Mouse (Mus musculus) heart, embryonic 14.5 days (tissue): ENCODE results near the gene Actl6b. TPM values are rescaled to one million over a fixed set of nuclear protein-coding genes. Genes with fewer than 3 reads are reported as not detected.
A peak's percentile ranks its signal among the peaks of the same experiment; 100 is the strongest.

Experiments used
- ATAC-seq: fragments of 200-750 bp; cut with Nextera tagmentation; 2 replicates; pipeline ENCODE4 v1.8.0; 2017; ENCODE audit warnings: low read depth, moderate TSS enrichment; ENCODE audit not compliant: insufficient number of reproducible peaks, insufficient read depth, low FRiP score
- H3K27ac ChIP-seq, 2 experiments: fragments of 200-500 bp in 1 of 2; fragments of 300-500 bp in 1 of 2; sonication (generic) in 1 of 2; replicated peaks in 1 of 2; 2 replicates each; pipeline ENCODE4 v1.5.1; 2012 to 2014; ENCODE audit warnings: low read depth in 2 of 2, low read length in 2 of 2, control low read depth in 1 of 2, mild to moderate bottlenecking in 1 of 2, mixed read lengths in 1 of 2; ENCODE audit not compliant: control insufficient read depth in 1 of 2, insufficient read depth in 1 of 2
- H3K27me3 ChIP-seq: fragments of 300-500 bp; sonication (generic); 2 replicates; pipeline ENCODE4 v1.6.1; 2014; ENCODE audit warnings: mild to moderate bottlenecking, low read length, control low read depth; ENCODE audit not compliant: control insufficient read depth, insufficient read depth
- H3K36me3 ChIP-seq: fragments of 300-500 bp; sonication (generic); 2 replicates; pipeline ENCODE4 v1.6.1; 2014; ENCODE audit warnings: mild to moderate bottlenecking, control low read depth, low read length, mixed read lengths; ENCODE audit not compliant: control insufficient read depth, insufficient read depth
- H3K4me1 ChIP-seq, 2 experiments: fragments of 200-500 bp in 1 of 2; fragments of 300-500 bp in 1 of 2; sonication (generic) in 1 of 2; 2 replicates each; pipeline ENCODE4 v1.6.1; 2012 to 2014; ENCODE audit warnings: low read length in 2 of 2, control low read depth in 1 of 2, mixed read lengths in 1 of 2; ENCODE audit not compliant: control insufficient read depth in 2 of 2, insufficient read depth in 2 of 2
- H3K4me2 ChIP-seq: fragments of 300-500 bp; sonication (generic); 2 replicates; pipeline ENCODE4 v1.6.1; 2014; ENCODE audit warnings: mild to moderate bottlenecking, low read length
- H3K4me3 ChIP-seq, 2 experiments: fragments of 200-500 bp in 1 of 2; fragments of 300-500 bp in 1 of 2; sonication (generic) in 1 of 2; 2 replicates each; pipeline ENCODE4 v1.5.1; 2012 to 2014; ENCODE audit warnings: low read length in 2 of 2, mild to moderate bottlenecking in 2 of 2, control low read depth in 1 of 2, low read depth in 1 of 2, moderate library complexity in 1 of 2; ENCODE audit not compliant: control insufficient read depth in 1 of 2, insufficient read depth in 1 of 2
- H3K9ac ChIP-seq: fragments of 300-500 bp; sonication (generic); 2 replicates; pipeline ENCODE4 v1.6.1; 2014; ENCODE audit warnings: mild to moderate bottlenecking, low read length
- H3K9me3 ChIP-seq: fragments of 300-500 bp; sonication (generic); 2 replicates; pipeline ENCODE4 v1.6.1; 2016; ENCODE audit warnings: low read length, control low read depth; ENCODE audit not compliant: control insufficient read depth
- WGBS: fragments of 180-500 bp; shearing (Covaris S2); extraction: QIAGEN DNeasy Blood & Tissue Kit; methylation state at CpG from one replicate; pipeline ENCODE4 v1.1.7; 2014; 5-methylcytosine and 5-hydroxymethylcytosine counted together
- polyA plus RNA-seq: library from polyadenylated mRNA; unstranded; fragments of >200 nt; fragmentation: Nextera tagmentation; extraction: Ambion mirVana; gene quantifications from 2 replicates; pipeline ENCODE4 v1.2.1, GENCODE M21; 2014

Gene Actl6b
- 0.31 TPM in 1 of 2 replicates, not detected in the other for polyA plus RNA-seq

DNA sequence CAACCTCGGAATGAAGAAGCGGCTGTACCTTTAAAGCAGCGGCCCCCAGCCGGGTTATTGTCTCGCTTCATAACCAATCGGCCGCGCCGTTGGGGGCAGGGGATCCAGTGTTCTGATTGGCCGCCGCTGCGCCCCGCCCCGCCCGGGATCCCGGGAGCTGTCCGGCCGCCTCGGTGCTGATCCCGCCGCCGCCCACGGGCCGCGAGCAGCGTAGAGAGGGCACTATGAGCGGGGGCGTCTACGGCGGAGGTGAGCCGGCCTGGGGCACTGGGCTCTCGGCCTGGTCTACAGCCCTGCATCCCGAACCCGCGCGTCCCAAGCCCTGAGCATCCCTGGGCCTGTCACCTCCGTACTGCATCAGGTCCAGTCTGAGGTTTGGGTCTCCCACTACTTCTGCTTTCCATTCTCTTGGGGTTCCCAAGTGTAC is at the start of gene Actl6b:
Gene Actl6b (plus strand): TSS at position 107 of the 427 bp plus-strand sequence.
- no peaks in the 10 kb centered on the region; a peak in 1 of 4 replicates for H3K4me1 ChIP-seq
- H3K27ac ChIP-seq, result no peak within 1 kb of the TSS
- peaks cover 23% of the 10 kb centered on the region for H3K27me3 ChIP-seq
- no peak within 1 kb of the TSS for H3K9ac ChIP-seq
- H3K4me3 ChIP-seq, result no peak within 1 kb of the TSS
- WGBS, result 1% methylated on average over 37 of the region's 37 CpGs
- no peaks in the 10 kb centered on the region for H3K36me3 ChIP-seq
- H3K4me2 ChIP-seq, result peak within 1 kb of the TSS; percentile 28
- ATAC-seq, result peak; percentile 59; the same call in 1 of the 2 replicates
- H3K9me3 ChIP-seq, result 0 out of 2 replicates have a peak, but pooled peaks cover 4% of the 10 kb centered on the region

DNA sequence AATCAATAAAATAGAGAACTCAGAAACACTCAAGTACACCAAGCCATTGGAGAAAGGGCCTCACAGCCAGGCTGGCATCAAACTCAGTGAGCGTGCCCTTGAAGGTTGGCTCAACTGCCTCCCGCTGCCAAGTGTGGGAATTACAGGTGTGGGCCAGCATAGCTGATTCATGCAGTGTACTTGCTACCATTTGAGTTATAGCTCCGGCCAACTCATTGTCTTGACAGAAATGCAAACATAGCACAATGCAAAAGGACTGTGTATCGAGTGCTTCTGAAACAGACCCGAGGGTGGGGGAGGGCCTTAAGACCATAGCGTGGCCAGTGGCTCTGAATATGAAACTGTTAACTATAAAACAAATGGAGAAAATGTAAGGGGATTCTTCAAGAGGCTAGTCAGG is 49.3 kb upstream of the Actl6b start:
- Histone ChIP-seq H3K4me3 (no peak overlapping the region), H3K36me3 (peaks cover 8% of the 10 kb centered on the region; the same call in 1 of the 2 replicates), H3K9ac (no peak overlapping the region), H3K9me3 (peaks cover 3% of the 10 kb centered on the region), H3K27ac (no peak overlapping the region), H3K4me2 (no peak overlapping the region), H3K4me1 (peaks cover 3 to 12% of the 10 kb centered on the region in 2 experiments; a peak in 3 of 4 replicates), H3K27me3 (no peaks in the 10 kb centered on the region)
- no peak for ATAC-seq
- WGBS, result 81% methylated on average over 6 of the region's 6 CpGs

DNA sequence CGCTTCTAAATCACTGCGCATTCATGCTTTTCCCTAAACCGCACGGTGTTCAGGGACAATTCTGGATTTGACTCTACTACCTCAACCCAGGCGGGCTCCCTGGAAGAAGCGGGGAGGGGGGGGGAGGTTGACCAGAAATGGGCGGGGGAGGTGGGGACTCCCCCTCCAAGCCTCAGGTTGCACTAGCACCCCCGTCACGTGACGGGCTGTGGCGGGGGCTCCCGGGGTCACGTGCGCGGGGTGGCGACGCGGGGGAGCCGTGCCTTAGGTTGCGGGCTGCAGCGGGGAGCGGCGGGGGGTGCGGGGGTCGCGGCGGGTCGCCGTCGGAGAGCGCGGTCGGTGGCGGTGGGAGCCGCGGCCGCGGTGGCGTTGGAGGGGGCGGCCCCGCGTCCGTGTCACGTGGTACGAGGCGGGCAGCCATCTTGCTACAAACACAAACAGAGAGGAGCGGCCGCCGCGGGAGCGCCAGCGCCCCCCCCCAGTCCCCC is 43.3 kb upstream of the Actl6b start:
- H3K4me1 ChIP-seq, result peaks cover 7 to 38% of the 10 kb centered on the region in 2 experiments
- WGBS, result 2% methylated on average over 27 of the region's 52 CpGs
- H3K4me2 ChIP-seq, result peak overlapping the region; percentile 82
- H3K9me3 ChIP-seq, result peaks cover 3% of the 10 kb centered on the region
- no peaks in the 10 kb centered on the region for H3K27me3 ChIP-seq
- H3K27ac ChIP-seq, result peak overlapping the region in 1 of 2 experiments; percentile 89; a peak in 2 of 4 replicates
- peaks cover 10% of the 10 kb centered on the region; the same call in 1 of the 2 replicates for H3K36me3 ChIP-seq
- H3K4me3 ChIP-seq, result peak overlapping the region; percentile 83 to 98
- peak; percentile 72 for ATAC-seq
- peak overlapping the region; percentile 99 for H3K9ac ChIP-seq

- peak overlapping the region; percentile 83 to 98 for H3K4me3 ChIP-seq
- peak overlapping the region; percentile 99 for H3K9ac ChIP-seq
- H3K4me2 ChIP-seq, result peak overlapping the region; percentile 82
- peaks cover 3% of the 10 kb centered on the region for H3K9me3 ChIP-seq
- peaks cover 10% of the 10 kb centered on the region; the same call in 1 of the 2 replicates for H3K36me3 ChIP-seq
- H3K27me3 ChIP-seq, result no peaks in the 10 kb centered on the region
- WGBS, result under 1% methylated on average over 45 of the region's 83 CpGs
- peak overlapping the region in 1 of 2 experiments; percentile 89; a peak in 2 of 4 replicates for H3K27ac ChIP-seq
- ATAC-seq, result peak; percentile 55
- peaks cover 7 to 38% of the 10 kb centered on the region in 2 experiments for H3K4me1 ChIP-seq
Observed at GRCm38 (mm10) chr5:137510573-137511390, 42.5 kb upstream of the Actl6b start.

- Histone ChIP-seq H3K36me3 (peaks cover 10% of the 10 kb centered on the region; the same call in 1 of the 2 replicates), H3K4me2 (peak overlapping the region; percentile 82), H3K27ac (peak overlapping the region in 1 of 2 experiments; percentile 89; a peak in 1 of 4 replicates), H3K9me3 (no peaks in the 10 kb centered on the region), H3K27me3 (no peaks in the 10 kb centered on the region), H3K9ac (peak overlapping the region; percentile 99), H3K4me3 (peak overlapping the region; percentile 2 to 98; a peak in 3 of 4 replicates), H3K4me1 (peaks cover 7 to 38% of the 10 kb centered on the region in 2 experiments)
- no peak for ATAC-seq
- 89% methylated on average over 3 of the region's 3 CpGs for WGBS
Observed at GRCm38 (mm10) chr5:137511706-137512105, 41.6 kb upstream of the Actl6b start.

GRCm38 (mm10) chr5:137512847-137513794 is 40.2 kb upstream of the Actl6b start:
- H3K9me3 ChIP-seq, result no peaks in the 10 kb centered on the region
- ATAC-seq, result no peak
- no peak overlapping the region for H3K4me3 ChIP-seq
- 0 out of 4 replicates have a peak overlapping the region, but pooled peaks of 1 of the 2 experiments have one; percentile 3 for H3K27ac ChIP-seq
- 77% methylated on average over 11 of the region's 11 CpGs for WGBS
- peaks cover 21% of the 10 kb centered on the region for H3K36me3 ChIP-seq
- peak overlapping the region; percentile 21; the same call in 1 of the 2 replicates for H3K9ac ChIP-seq
- 0 out of 2 replicates have a peak overlapping the region, but pooled peaks have one; percentile 4 for H3K4me2 ChIP-seq
- H3K4me1 ChIP-seq, result peaks cover 7 to 38% of the 10 kb centered on the region in 2 experiments
- H3K27me3 ChIP-seq, result no peaks in the 10 kb centered on the region
